Mouse (Mus musculus) midbrain, embryonic 13.5 days (tissue): Measurements from ENCODE around the gene Sytl4. TPM values are rescaled to one million over a fixed set of nuclear protein-coding genes. Genes with fewer than 3 reads are reported as not detected.

Experiments used
- ATAC-seq: fragments of 200-750 bp; cut with Nextera tagmentation; 2 replicates; pipeline ENCODE4 v1.8.0; 2017; ENCODE audit warnings: mild to moderate bottlenecking, moderate TSS enrichment, moderate library complexity
- H3K27ac ChIP-seq: fragments of 300-500 bp; sonication (generic); 2 replicates; pipeline ENCODE4 v1.5.1; 2015; ENCODE audit warnings: inconsistent platforms, mild to moderate bottlenecking, moderate library complexity
- H3K27me3 ChIP-seq: fragments of 300-500 bp; sonication (generic); 2 replicates; pipeline ENCODE4 v1.6.1; 2015; ENCODE audit warnings: mild to moderate bottlenecking, inconsistent platforms
- H3K36me3 ChIP-seq: fragments of 300-500 bp; sonication (generic); 2 replicates; pipeline ENCODE4 v1.6.1; 2015; ENCODE audit warnings: mild to moderate bottlenecking, inconsistent platforms
- H3K4me1 ChIP-seq: fragments of 300-500 bp; sonication (generic); replicated peaks from 2 replicates; pipeline ENCODE4 v1.6.1; 2015; ENCODE audit warnings: inconsistent platforms
- H3K4me2 ChIP-seq: fragments of 300-500 bp; sonication (generic); replicated peaks from 2 replicates; pipeline ENCODE4 v1.6.1; 2015; ENCODE audit warnings: moderate library complexity, mild to moderate bottlenecking, inconsistent platforms
- H3K4me3 ChIP-seq: fragments of 300-500 bp; sonication (generic); replicated peaks from 2 replicates; pipeline ENCODE4 v1.5.1; 2015; ENCODE audit warnings: mild to moderate bottlenecking, inconsistent platforms
- H3K9ac ChIP-seq: fragments of 300-500 bp; sonication (generic); replicated peaks from 2 replicates; pipeline ENCODE4 v1.6.1; 2015; ENCODE audit warnings: mild to moderate bottlenecking, inconsistent platforms
- H3K9me3 ChIP-seq: fragments of 300-500 bp; sonication (generic); 2 replicates; pipeline ENCODE4 v1.6.1; 2016; ENCODE audit warnings: mild to moderate bottlenecking, inconsistent platforms
- WGBS: fragments of 180-500 bp; shearing (Covaris S2); methylation state at CpG from one replicate; pipeline ENCODE4 v1.1.7; 2015; 5-methylcytosine and 5-hydroxymethylcytosine counted together
- polyA plus RNA-seq: library from polyadenylated mRNA; unstranded; fragments of >200 nt; fragmentation: Nextera tagmentation; extraction: Ambion mirVana; gene quantifications from 2 replicates; pipeline ENCODE4 v1.2.1, GENCODE M21; 2015

Gene Sytl4
- polyA plus RNA-seq, 1 experiment from 2014 or later = 0.39 TPM

GRCm38 (mm10) chrX:133921187-133921586 is 60.4 kb downstream of the Sytl4 start:
- peaks cover 5% of the 10 kb centered on the region; the same call in 1 of the 2 replicates for H3K27me3 ChIP-seq
- no peak overlapping the region for H3K4me3 ChIP-seq
- no peaks in the 10 kb centered on the region for H3K9me3 ChIP-seq
- no peak overlapping the region for H3K9ac ChIP-seq
- no peak for ATAC-seq
- no peak overlapping the region for H3K4me2 ChIP-seq
- no peaks in the 10 kb centered on the region for H3K4me1 ChIP-seq
- H3K27ac ChIP-seq = no peak overlapping the region
- 66% methylated on average over 4 of the region's 4 CpGs for WGBS
- H3K36me3 ChIP-seq = no peaks in the 10 kb centered on the region

- H3K27me3 ChIP-seq = peaks cover 11% of the 10 kb centered on the region; the same call in 1 of the 2 replicates
- peaks cover 6% of the 10 kb centered on the region; the same call in 1 of the 2 replicates for H3K4me1 ChIP-seq
- 66% methylated on average over 7 of the region's 7 CpGs for WGBS
- H3K27ac ChIP-seq = no peak overlapping the region
- H3K36me3 ChIP-seq = no peaks in the 10 kb centered on the region
- no peaks in the 10 kb centered on the region for H3K9me3 ChIP-seq
- H3K9ac ChIP-seq = no peak overlapping the region
- ATAC-seq = no peak
- no peak overlapping the region for H3K4me3 ChIP-seq
- H3K4me2 ChIP-seq = no peak overlapping the region
Observed at GRCm38 (mm10) chrX:133914219-133914618, 67.4 kb downstream of the Sytl4 start.

- Histone ChIP-seq H3K9me3 (no peaks in the 10 kb centered on the region), H3K36me3 (no peaks in the 10 kb centered on the region), H3K4me1 (peaks cover 6% of the 10 kb centered on the region; the same call in 1 of the 2 replicates), H3K27me3 (peaks cover 11% of the 10 kb centered on the region; the same call in 1 of the 2 replicates), H3K9ac (no peak overlapping the region), H3K4me3 (no peak overlapping the region), H3K27ac (no peak overlapping the region), H3K4me2 (no peak overlapping the region)
- ATAC-seq = no peak
- WGBS = 86% methylated on average over 3 of the region's 3 CpGs
Observed at GRCm38 (mm10) chrX:133913006-133913405, 68.6 kb downstream of the Sytl4 start.

- no peak for ATAC-seq
- 30% methylated on average over 10 of the region's 10 CpGs for WGBS
- H3K4me2 ChIP-seq = no peak overlapping the region
Observed at GRCm38 (mm10) chrX:133911397-133912103, 70.1 kb downstream of the Sytl4 start.

GRCm38 (mm10) chrX:133908261-133908660 is 73.4 kb downstream of the Sytl4 start, which contains the start of gene Srpx2:
TSS of gene Srpx2 (plus strand) at chrX:133908426.
- Histone ChIP-seq H3K9me3 (no peaks in the 10 kb centered on the region), H3K27ac (no peak within 1 kb of the TSS), H3K27me3 (peaks cover 11% of the 10 kb centered on the region; the same call in 1 of the 2 replicates), H3K36me3 (no peaks in the 10 kb centered on the region), H3K4me2 (no peak within 1 kb of the TSS), H3K9ac (no peak within 1 kb of the TSS), H3K4me1 (peaks cover 6% of the 10 kb centered on the region; the same call in 1 of the 2 replicates), H3K4me3 (no peak within 1 kb of the TSS)
- ATAC-seq = no peak
- WGBS = 35% methylated on average over 3 of the region's 3 CpGs

More at GRCm38 (mm10) chrX:133911397-133912103, 70.1 kb downstream of the Sytl4 start:
- H3K4me1 ChIP-seq = peaks cover 6% of the 10 kb centered on the region; the same call in 1 of the 2 replicates
- H3K27ac ChIP-seq = no peak overlapping the region
- no peak overlapping the region for H3K9ac ChIP-seq
- no peaks in the 10 kb centered on the region for H3K36me3 ChIP-seq
- H3K27me3 ChIP-seq = peaks cover 11% of the 10 kb centered on the region; the same call in 1 of the 2 replicates
- no peak overlapping the region for H3K4me3 ChIP-seq
- H3K9me3 ChIP-seq = no peaks in the 10 kb centered on the region

GRCm38 (mm10) chrX:133898014-133898542 is 83.5 kb downstream of the Sytl4 start, which contains the start of gene Tspan6:
TSS of gene Tspan6 (minus strand) at chrX:133898429.
- Histone ChIP-seq H3K4me1 (0 out of 2 replicates have a peak, but pooled peaks cover 4% of the 10 kb centered on the region), H3K27me3 (no peaks in the 10 kb centered on the region), H3K27ac (peak within 1 kb of the TSS; percentile 70), H3K9ac (peak within 1 kb of the TSS; percentile 81), H3K9me3 (no peaks in the 10 kb centered on the region), H3K4me2 (peak within 1 kb of the TSS; percentile 55), H3K4me3 (peak within 1 kb of the TSS; percentile 57), H3K36me3 (peaks cover 12% of the 10 kb centered on the region)
- WGBS = 32% methylated on average over 33 of the region's 33 CpGs
- ATAC-seq = peak; percentile 98

- Histone ChIP-seq H3K36me3 (peaks cover 13% of the 10 kb centered on the region), H3K9me3 (no peaks in the 10 kb centered on the region), H3K4me3 (no peak overlapping the region), H3K27ac (no peak overlapping the region), H3K27me3 (no peaks in the 10 kb centered on the region), H3K9ac (no peak overlapping the region), H3K4me2 (no peak overlapping the region), H3K4me1 (no peaks in the 10 kb centered on the region)
- WGBS = 89% methylated on average over 5 of the region's 5 CpGs
- no peak for ATAC-seq
Observed at GRCm38 (mm10) chrX:133888111-133888510, 93.5 kb downstream of the Sytl4 start.

- Histone ChIP-seq H3K27ac (no peak overlapping the region), H3K4me2 (no peak overlapping the region)
Observed at GRCm38 (mm10) chrX:133887308-133887707, 94.3 kb downstream of the Sytl4 start.

More at GRCm38 (mm10) chrX:133887308-133887707, 94.3 kb downstream of the Sytl4 start:
- no peak overlapping the region for H3K4me3 ChIP-seq
- H3K4me1 ChIP-seq = no peaks in the 10 kb centered on the region
- H3K9ac ChIP-seq = no peak overlapping the region
- H3K27me3 ChIP-seq = no peaks in the 10 kb centered on the region
- WGBS = 99% methylated on average over 3 of the region's 3 CpGs
- ATAC-seq = no peak
- peaks cover 13% of the 10 kb centered on the region for H3K36me3 ChIP-seq
- H3K9me3 ChIP-seq = no peaks in the 10 kb centered on the region

Other genes with a start within 250 kb of the Sytl4 start
- 0.53 and 0.96 TPM in 2 replicates for gene Tnmd, start 130.8 kb downstream of the Sytl4 start, polyA plus RNA-seq
- 240 and 273 TPM in 2 replicates for gene Tspan6, start 83.4 kb downstream of the Sytl4 start, polyA plus RNA-seq
- gene Srpx2, start 73.4 kb downstream of the Sytl4 start, polyA plus RNA-seq = 1.4 and 1.6 TPM in 2 replicates
- 65.8 and 66.8 TPM in 2 replicates for gene Cstf2, start 77.4 kb upstream of the Sytl4 start, polyA plus RNA-seq
- 0.31 and 0.44 TPM in 2 replicates for gene Xkrx, start 180.3 kb upstream of the Sytl4 start, polyA plus RNA-seq
- gene Arl13a, start 205.7 kb upstream of the Sytl4 start, polyA plus RNA-seq = not detected in 2 replicates
- gene Nox1, start 240.1 kb upstream of the Sytl4 start, polyA plus RNA-seq = 0.07 TPM in 1 of 2 replicates, not detected in the other